Mouse (Mus musculus): ENCODE data around the gene Bub1.
A peak's percentile ranks its signal among the peaks of the same experiment; 100 is the strongest.

Gene Bub1

DNA sequence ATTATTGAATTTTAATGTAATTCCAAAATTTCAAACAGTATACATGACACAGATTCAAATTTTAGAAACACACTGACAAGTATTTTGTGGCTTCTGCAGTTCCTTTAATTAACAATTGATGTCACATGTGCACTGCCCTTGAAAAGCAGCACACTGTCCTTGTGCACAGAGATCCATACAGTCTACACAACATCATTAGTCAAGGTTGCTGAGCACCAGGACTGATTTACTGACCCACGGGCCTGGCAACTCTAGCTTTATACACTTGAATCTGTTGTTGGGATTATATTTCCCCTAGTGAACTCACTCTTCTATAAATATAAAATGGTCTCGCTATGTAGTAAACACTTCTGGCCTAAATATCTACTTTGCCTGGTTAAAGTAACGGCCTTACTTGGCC lies 56.7 kb downstream of the Bub1 start:
- no peak for DNase-seq (ENCODE audit: low spot score in 2 of 2)

DNA sequence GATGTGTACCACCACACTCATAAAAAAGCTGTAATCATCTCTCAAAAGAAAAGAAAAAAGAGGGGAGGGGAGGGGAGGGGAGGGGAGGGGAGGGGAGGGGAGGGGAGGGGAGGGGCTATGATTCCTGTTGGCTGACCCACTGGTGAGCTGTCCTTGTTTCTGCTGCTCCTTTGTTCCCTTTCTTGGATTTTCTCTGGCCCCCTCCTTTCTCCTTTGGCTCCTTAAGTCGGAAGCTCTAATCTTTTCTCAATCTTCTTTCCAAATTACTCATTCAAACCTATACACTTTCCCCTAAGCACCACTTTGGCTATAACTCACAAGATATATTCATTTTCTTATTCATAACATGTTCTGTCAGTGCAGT lies 57.1 kb downstream of the Bub1 start:
- DNase-seq (ENCODE audit: low spot score in 2 of 2): no peak

- peak in 1 of 2 experiments; percentile 12 for DNase-seq (ENCODE audit: low spot score in 2 of 2)
Observed at GRCm38 (mm10) chr2:127773938-127774577, 57.6 kb downstream of the Bub1 start.

DNA sequence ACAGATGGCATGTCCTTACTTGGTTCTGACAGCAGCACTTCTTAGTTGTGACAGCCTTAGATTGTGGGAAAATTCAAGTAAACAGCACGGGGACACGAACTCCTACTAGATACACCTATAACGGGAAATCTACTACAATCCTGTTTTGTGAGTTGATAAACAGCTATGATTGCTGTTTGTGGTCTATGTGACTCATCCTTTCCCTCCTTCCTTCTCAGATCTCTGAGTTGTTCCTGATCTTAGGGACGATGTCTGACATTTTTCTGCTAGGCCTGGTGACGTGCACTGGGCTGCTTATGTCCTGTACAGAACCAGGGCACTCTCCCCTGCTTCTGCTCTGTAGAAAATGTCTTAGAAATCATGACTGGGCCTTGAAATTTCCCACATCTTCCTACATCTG lies 70.1 kb downstream of the Bub1 start:
- DNase-seq (ENCODE audit: low spot score in 2 of 2): no peak

GRCm38 (mm10) chr2:127760429-127761000 lies 71.2 kb downstream of the Bub1 start:
- DNase-seq (ENCODE audit: low spot score in 2 of 2): no peak

GRCm38 (mm10) chr2:127760014-127760413 lies 71.7 kb downstream of the Bub1 start:
- DNase-seq (ENCODE audit: low spot score in 2 of 2): no peak

GRCm38 (mm10) chr2:127759157-127759880 lies 72.3 kb downstream of the Bub1 start:
- DNase-seq (ENCODE audit: low spot score in 2 of 2): no peak

DNA sequence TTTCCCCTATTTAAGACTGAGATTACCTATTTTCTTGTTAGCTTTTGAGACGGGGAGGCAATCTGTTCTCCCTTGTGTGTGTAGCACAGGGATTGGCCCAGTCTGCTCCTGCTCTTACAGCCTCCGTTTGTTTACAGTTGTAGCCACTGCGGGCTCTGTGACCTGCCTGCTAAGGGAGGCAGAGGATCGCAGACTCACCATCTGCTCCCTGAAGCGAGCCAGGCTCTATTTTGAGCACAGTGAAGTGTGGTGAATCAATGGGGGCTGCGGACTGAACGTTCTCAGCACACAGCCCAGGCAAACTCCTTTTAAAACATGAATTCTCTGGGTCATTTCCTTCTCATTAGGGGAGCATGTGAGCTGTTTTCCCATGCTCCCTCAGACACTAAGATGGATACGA lies 74.5 kb downstream of the Bub1 start:
- DNase-seq (ENCODE audit: low spot score in 2 of 2): peak; percentile 31 to 47

- DNase-seq (ENCODE audit: low spot score in 2 of 2): no peak
Observed at GRCm38 (mm10) chr2:127754113-127754512, 77.6 kb downstream of the Bub1 start.

GRCm38 (mm10) chr2:127751849-127752610 lies 79.6 kb downstream of the Bub1 start:
- DNase-seq (ENCODE audit: low spot score in 2 of 2): no peak

All from right cerebral cortex, adult 2 months (tissue).